Mouse (Mus musculus) G1E-ER4 (cell line): ENCODE measurements around the gene Eps15. TPM values are rescaled to one million over a fixed set of nuclear protein-coding genes. Genes with fewer than 3 reads are reported as not detected.

ENCODE experiments used
- GATA1 ChIP-seq: IDR thresholded peaks from one replicate; pipeline ENCODE4 v1.8.0; 2012; ENCODE audit warnings: low read length, inconsistent platforms
- polyA plus RNA-seq: library from polyadenylated mRNA; stranded (reverse); fragments of >175 nt; gene quantifications from 2 replicates; pipeline ENCODE4 v1.2.3, GENCODE M21; 2012

The Eps15 gene
- polyA plus RNA-seq, 1 experiment = 8.5 TPM

- TF ChIP-seq GATA1 = no peak
Measured at GRCm38 (mm10) chr4:109407701-109408485, 127.8 kb downstream of the Eps15 start.

GRCm38 (mm10) chr4:109410681-109411376 is 130.8 kb downstream of the Eps15 start:
- peak; percentile 82 for TF ChIP-seq GATA1

- no peak for TF ChIP-seq GATA1
Measured at GRCm38 (mm10) chr4:109411377-109411967, 131.4 kb downstream of the Eps15 start.

GRCm38 (mm10) chr4:109412233-109412632 is 132.2 kb downstream of the Eps15 start:
- TF ChIP-seq GATA1 = no peak

GRCm38 (mm10) chr4:109417998-109418397 is 137.9 kb downstream of the Eps15 start:
- TF ChIP-seq GATA1 = no peak

- no peak for TF ChIP-seq GATA1
Measured at GRCm38 (mm10) chr4:109419017-109419416, 138.9 kb downstream of the Eps15 start.

- TF ChIP-seq GATA1 = no peak
Measured at GRCm38 (mm10) chr4:109419563-109419962, 139.5 kb downstream of the Eps15 start.

- no peak for TF ChIP-seq GATA1
Measured at GRCm38 (mm10) chr4:109420138-109420795, 140.2 kb downstream of the Eps15 start.

- no peak for TF ChIP-seq GATA1
Measured at GRCm38 (mm10) chr4:109421608-109422007, 141.5 kb downstream of the Eps15 start.

GRCm38 (mm10) chr4:109422436-109422835 is 142.4 kb downstream of the Eps15 start:
- TF ChIP-seq GATA1 = no peak

- no peak for TF ChIP-seq GATA1
Measured at GRCm38 (mm10) chr4:109423438-109423837, 143.4 kb downstream of the Eps15 start.

- no peak for TF ChIP-seq GATA1
Measured at GRCm38 (mm10) chr4:109427058-109427457, 147.0 kb downstream of the Eps15 start.

GRCm38 (mm10) chr4:109430250-109430649 is 150.2 kb downstream of the Eps15 start:
- no peak for TF ChIP-seq GATA1

- TF ChIP-seq GATA1 = no peak
Measured at GRCm38 (mm10) chr4:109430854-109431253, 150.8 kb downstream of the Eps15 start.

- no peak for TF ChIP-seq GATA1
Measured at GRCm38 (mm10) chr4:109432668-109433375, 152.8 kb downstream of the Eps15 start.
